Mouse (Mus musculus) E14TG2a.4 (cell line): ENCODE measurements at regions not wholly inside any gene's neighbourhood (a gene's known extent, or its start where the extent isn't known, plus 50 kb on each side); places are given as distances from the start of the nearest gene placed in this dataset.
A peak's percentile ranks its signal among the peaks of the same experiment; 100 is the strongest.

ENCODE experiments used
- H3K27me3 ChIP-seq: 2 replicates; pipeline ENCODE4 v1.6.1; 2014; ENCODE audit warnings: low read length, control low read depth; ENCODE audit not compliant: insufficient read depth
- H3K36me3 ChIP-seq: 2 replicates; pipeline ENCODE4 v1.6.1; 2014; ENCODE audit warnings: low read length, control low read depth; ENCODE audit not compliant: insufficient read depth
- H3K4me1 ChIP-seq: replicated peaks from 2 replicates; pipeline ENCODE4 v1.6.1; 2014; ENCODE audit warnings: low read depth, low read length, control low read depth
- H3K4me3 ChIP-seq: replicated peaks from 2 replicates; pipeline ENCODE4 v1.5.1; 2014; ENCODE audit warnings: mild to moderate bottlenecking, low read length
- H3K9me3 ChIP-seq: 2 replicates; pipeline ENCODE4 v1.6.1; 2014; ENCODE audit warnings: low read length, control low read depth
- CTCF ChIP-seq: conservative IDR thresholded peaks from 2 replicates; pipeline ENCODE4 v1.5.1; 2014; ENCODE audit warnings: low read length
- NANOG ChIP-seq: IDR thresholded peaks from 2 replicates; pipeline ENCODE4 v1.6.1; 2014; ENCODE audit warnings: borderline replicate concordance, low read length, mixed read lengths
- POU5F1 ChIP-seq: IDR thresholded peaks from 2 replicates; pipeline ENCODE4 v1.6.1; 2014; ENCODE audit warnings: low read length, borderline replicate concordance

DNA sequence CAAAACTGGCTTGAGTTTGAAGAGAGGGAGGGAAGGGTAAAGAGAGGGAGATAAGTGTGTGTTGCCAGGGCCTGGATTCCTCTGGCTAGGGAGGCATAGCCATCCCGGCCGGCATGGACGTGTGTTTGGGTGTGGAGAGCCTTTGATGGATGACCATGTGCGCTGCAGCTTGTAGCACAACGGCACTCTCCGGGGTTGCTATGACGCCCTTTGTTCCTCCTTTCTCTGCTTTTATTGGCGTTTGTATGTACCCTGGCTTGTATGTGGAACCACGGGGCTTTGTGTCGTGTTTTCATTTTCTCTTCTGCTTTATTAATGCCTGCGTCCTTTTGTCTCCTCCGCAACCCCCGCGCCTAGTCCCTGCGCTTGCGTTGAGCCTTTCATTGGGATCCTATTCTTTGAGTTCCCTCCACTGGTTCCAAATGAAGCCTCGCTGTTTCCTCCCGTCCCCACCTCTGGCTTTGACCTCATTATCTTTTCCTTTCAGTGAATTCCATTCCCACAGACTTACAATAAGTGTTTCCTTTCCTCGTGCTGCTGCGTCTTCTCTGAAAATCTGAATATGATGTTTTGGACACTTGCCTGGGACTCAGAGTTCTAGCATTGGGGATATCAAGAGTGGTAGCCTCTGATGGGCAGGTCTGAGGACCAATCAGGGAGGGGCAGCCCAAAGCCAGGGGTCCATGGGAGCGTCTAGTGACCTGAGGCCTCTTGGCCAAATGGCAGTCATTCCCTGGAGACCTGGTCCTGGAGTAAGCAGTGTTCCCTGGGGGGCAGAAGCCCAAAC lies 289.5 kb downstream of the Gm11011 start:
- no peak for TF ChIP-seq POU5F1
- TF ChIP-seq NANOG, result no peak
- no peak for TF ChIP-seq CTCF
- peaks cover 59% of the 10 kb centered on the region for H3K27me3 ChIP-seq
- peaks cover 38% of the 10 kb centered on the region for H3K4me1 ChIP-seq
- no peaks in the 10 kb centered on the region for H3K36me3 ChIP-seq
- H3K9me3 ChIP-seq, result peaks cover 6% of the 10 kb centered on the region
- peak overlapping the region; percentile 18; the same call in 1 of the 2 replicates for H3K4me3 ChIP-seq

DNA sequence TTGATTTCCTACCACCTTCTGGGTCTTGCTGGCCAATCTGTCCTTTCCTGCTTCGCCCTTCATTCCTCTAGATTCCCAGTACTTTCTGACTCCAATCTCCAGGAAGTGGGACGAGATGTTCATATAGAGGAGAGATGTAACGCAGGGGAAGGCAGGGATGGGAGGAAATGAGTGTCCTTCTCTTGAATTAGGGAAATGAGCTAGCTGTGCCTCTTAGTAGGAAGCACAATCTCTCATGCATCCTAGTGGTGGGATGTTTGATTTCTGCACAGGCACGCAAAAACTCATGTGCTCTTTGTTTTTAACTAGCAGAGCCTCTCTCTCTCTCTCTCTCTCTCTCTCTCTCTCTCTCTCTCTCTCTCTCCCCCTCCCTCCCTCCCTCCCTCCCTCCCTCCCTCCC lies 290.3 kb downstream of the Gm11011 start:
- peaks cover 10% of the 10 kb centered on the region for H3K9me3 ChIP-seq
- TF ChIP-seq POU5F1 (no peak), NANOG (no peak), CTCF (no peak)
- peaks cover 61% of the 10 kb centered on the region for H3K27me3 ChIP-seq
- H3K36me3 ChIP-seq, result no peaks in the 10 kb centered on the region
- H3K4me3 ChIP-seq, result no peak overlapping the region
- peaks cover 45% of the 10 kb centered on the region for H3K4me1 ChIP-seq

DNA sequence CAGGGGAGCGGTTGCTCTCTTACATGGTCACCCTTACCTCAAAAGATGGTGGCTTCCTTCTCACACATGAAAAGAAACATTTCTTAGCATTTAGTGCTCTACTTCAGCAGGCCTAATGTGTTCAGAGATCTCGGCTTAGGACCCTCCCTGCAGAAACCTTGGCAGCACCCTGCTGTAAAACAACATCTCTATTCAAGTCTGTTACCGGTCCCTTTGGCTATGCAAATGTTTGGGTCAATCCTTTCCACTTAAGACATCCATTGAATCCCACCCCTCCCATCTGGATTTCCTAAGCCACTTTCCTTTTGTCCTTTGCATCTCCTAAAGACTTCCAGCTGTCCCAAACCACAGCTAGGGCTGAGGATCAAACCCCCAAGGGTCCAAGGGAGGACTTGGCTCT lies 294.2 kb downstream of the Gm11011 start:
- H3K4me1 ChIP-seq, result peaks cover 62% of the 10 kb centered on the region
- H3K27me3 ChIP-seq, result peaks cover 56% of the 10 kb centered on the region
- no peaks in the 10 kb centered on the region for H3K36me3 ChIP-seq
- no peak overlapping the region for H3K4me3 ChIP-seq
- TF ChIP-seq NANOG (peak; percentile 84; the same call in 1 of the 2 replicates), POU5F1 (no peak), CTCF (no peak)
- peaks cover 14% of the 10 kb centered on the region for H3K9me3 ChIP-seq

DNA sequence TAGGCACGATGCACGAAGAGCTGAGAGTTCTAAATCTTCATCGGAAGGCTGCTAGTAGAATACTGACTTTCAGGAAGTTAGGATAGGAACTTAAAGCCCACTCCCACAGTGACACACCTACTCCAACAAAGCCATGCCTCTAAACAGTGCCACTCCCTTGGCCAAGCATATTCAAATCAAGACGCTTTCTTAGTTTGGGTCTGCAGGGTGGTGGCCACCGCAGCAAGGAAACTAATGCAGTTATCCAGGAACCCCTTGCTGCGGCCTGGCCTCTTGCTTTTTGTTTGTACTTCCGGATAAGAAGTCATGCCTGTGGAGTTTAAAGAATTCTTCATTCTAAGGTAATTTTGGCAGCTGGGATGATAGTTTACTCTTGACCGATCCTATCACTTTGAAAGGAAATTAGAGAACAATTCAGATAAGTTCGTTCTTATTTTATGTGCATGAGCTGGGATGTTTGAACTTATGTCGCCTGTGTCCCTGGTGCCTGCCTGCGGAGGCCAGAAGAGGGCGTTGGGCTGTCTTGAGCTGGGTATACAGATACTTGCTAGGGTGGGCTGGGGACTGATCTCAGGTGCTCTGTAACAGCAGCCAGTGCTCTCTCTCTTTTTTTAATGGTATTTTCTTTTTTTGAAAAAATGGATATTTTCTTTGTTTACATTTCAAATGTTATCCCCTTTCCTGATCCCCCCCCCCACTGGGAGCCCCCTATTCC lies 298.5 kb downstream of the Gm11011 start:
- Histone ChIP-seq H3K4me3 (peak overlapping the region; percentile 66), H3K9me3 (peaks cover 8% of the 10 kb centered on the region; the same call in 1 of the 2 replicates), H3K27me3 (peaks cover 20% of the 10 kb centered on the region), H3K4me1 (peaks cover 62% of the 10 kb centered on the region), H3K36me3 (no peaks in the 10 kb centered on the region)
- TF ChIP-seq CTCF (peak; percentile 32), POU5F1 (no peak), NANOG (peak; percentile 30; the same call in 1 of the 2 replicates)

DNA sequence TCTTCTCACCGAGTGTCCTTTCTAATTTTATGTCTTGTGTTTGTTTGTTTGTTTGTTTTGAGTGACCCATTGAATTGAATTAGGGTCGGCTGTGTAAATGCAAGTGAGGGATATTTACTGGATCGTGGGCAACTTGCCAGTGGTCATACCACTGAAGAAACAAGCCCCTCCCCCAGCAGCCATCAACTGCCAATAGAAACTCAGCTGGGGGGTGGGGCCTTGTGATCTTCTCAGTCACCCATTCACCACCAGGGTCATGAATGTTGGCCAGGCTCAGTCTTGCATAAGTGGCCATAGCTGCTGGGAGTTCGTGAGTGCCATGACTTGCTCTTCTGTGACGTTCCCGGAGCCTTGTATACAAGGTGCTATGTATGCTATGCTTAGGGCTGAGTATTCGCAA lies 300.8 kb downstream of the Gm11011 start:
- H3K36me3 ChIP-seq, result no peaks in the 10 kb centered on the region
- TF ChIP-seq CTCF (no peak), POU5F1 (no peak), NANOG (no peak)
- H3K4me3 ChIP-seq, result no peak overlapping the region
- H3K9me3 ChIP-seq, result no peaks in the 10 kb centered on the region
- peaks cover 13% of the 10 kb centered on the region for H3K27me3 ChIP-seq
- peaks cover 43% of the 10 kb centered on the region for H3K4me1 ChIP-seq

DNA sequence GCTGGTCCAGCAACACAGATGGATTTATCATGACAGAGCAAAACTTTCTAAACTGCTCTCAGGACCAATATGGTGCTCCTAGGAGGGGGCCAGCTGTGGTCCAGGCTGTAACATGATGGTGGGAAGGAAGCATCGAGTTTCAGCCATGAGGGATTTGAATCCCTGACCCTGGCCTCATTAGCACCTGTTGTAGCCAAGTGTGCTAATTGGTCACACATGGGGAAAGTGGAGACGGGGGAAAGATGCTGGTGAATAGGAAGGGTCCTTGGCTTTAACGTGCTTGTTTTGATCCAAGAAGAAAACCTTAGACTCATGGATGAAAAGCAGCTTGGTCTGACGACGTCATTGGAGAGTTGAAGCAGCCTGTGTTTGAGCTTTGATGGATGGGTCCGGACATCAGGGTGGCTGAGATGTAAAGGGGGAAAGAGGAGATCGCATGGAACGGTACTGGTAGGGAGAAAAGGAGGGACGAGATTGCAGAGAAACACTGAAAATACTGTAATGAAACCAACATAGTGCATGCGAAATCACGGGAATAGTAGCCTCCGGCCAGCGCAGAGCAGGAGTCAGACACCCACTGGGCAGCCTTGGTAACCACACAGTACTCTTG lies 304.9 kb downstream of the Gm11011 start:
- peaks cover 7% of the 10 kb centered on the region for H3K4me1 ChIP-seq
- H3K27me3 ChIP-seq, result no peaks in the 10 kb centered on the region
- H3K9me3 ChIP-seq, result peaks cover 8% of the 10 kb centered on the region; the same call in 1 of the 2 replicates
- no peaks in the 10 kb centered on the region for H3K36me3 ChIP-seq
- TF ChIP-seq CTCF, result no peak
- no peak for TF ChIP-seq NANOG
- TF ChIP-seq POU5F1, result no peak
- H3K4me3 ChIP-seq, result no peak overlapping the region

DNA sequence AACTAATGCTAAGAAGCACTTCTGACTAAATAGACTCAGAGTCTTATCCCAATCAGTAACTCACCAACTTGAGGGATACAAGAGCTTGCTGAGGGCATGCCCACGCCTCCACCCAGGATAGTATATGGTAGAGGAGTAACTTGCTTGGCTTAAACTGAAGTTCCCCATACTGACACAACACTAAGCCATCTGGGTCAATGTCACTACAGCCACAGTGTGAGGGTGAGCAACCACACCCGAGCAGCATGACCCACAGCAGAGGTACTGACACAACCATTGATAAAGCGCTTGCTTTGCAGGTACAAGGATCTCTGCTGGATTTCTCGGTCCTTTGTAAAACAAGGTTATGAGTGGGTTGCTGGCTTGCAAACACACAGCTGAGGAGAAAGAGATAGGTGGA lies 312.2 kb downstream of the Gm11011 start:
- TF ChIP-seq NANOG (no peak), CTCF (no peak), POU5F1 (no peak)
- H3K36me3 ChIP-seq, result no peaks in the 10 kb centered on the region
- peaks cover 6% of the 10 kb centered on the region; the same call in 1 of the 2 replicates for H3K27me3 ChIP-seq
- peaks cover 8% of the 10 kb centered on the region; the same call in 1 of the 2 replicates for H3K9me3 ChIP-seq
- no peak overlapping the region for H3K4me3 ChIP-seq
- H3K4me1 ChIP-seq, result peaks cover 25% of the 10 kb centered on the region

DNA sequence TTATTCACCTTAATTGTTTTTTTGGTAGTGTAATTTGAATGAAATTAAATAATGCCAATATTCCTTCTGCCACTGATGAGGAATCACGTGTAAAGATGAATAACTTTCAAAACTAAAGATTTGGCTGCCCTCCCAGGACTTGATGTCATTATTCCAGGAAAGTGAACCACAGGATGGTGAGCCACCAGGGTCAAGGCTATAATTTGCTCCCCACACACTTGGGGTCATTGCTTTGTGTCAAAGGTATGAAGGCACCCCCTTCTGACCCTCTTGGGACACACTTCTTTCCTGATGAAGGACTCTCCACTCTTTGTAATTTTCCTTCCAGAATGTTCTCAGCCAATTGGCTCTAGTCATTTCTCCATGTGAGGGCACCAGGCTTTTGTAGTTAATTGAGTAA lies 313.4 kb downstream of the Gm11011 start:
- H3K9me3 ChIP-seq, result peaks cover 13% of the 10 kb centered on the region
- H3K4me1 ChIP-seq, result peaks cover 25% of the 10 kb centered on the region
- no peak overlapping the region for H3K4me3 ChIP-seq
- H3K27me3 ChIP-seq, result peaks cover 6% of the 10 kb centered on the region; the same call in 1 of the 2 replicates
- H3K36me3 ChIP-seq, result no peaks in the 10 kb centered on the region
- no peak for TF ChIP-seq CTCF
- no peak for TF ChIP-seq NANOG
- TF ChIP-seq POU5F1, result no peak
